Comparison of ENCODE assay signal across 14 mouse cellular contexts in the genomic region with DNA sequence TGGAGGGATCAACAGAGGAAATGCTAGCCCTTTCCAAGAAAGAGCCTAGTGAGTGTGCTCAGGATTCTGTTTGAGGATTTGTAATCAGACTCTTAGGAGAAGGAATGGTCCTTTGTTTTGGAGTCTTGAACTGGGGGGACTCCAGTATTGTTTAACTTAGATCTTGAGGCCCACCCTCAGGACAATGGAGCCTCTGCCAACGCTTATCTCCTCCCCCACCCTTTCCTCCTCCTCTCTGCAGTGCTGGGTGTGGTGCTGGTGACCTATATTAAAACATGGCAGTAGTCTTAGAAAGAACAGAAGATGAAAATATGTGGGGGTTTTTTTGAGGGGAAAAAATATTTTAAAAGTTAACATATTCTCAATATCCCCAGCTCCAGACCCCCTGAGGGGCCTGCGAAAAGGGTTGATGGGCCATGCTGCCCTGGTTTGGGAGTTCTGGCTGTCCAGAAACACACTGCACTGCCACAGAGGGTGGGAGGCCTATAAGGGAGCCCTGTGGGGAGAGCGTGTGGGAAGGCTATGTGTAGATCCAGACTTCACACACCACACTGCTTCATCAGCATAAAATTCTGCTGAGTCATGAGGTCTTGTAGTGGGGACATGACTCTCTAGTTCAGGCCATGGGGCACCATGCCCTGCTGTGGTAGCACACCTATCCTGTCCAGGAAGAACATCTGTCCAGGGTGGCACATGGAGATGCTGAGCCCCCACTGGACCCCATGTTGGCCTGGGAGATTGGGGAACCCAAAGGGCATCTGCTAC. TPM values are rescaled to one million over a fixed set of nuclear protein-coding genes. Genes with fewer than 3 reads are reported as not detected.
DNase-seq lines count a peak whose midpoint lies in the region; ATAC-seq and TF ChIP-seq lines count a peak whose summit lies in the region.
"Had no signal": no experiment of that assay in that cellular context is flagged by ENCODE, and none has a peak within 500 bp of the region (broad histone marks: within the 10 kb centered on the region; RNA-seq: fewer than 3 reads in every experiment).

No protein-coding gene starts in this region.

- ATAC-seq in midbrain, postnatal 0 days (ENCODE audit: low FRiP score), result no peak; the same call in 1 of the 2 replicates
- ATAC-seq in liver, embryonic 13.5 days (ENCODE audit: low read depth), result peak; percentile 87

- peak; percentile 53 for DNase-seq in heart, adult 11 months
- DNase-seq in heart, postnatal 4 days, result no peak
- no peak for DNase-seq in midbrain, embryonic 10.5 days (ENCODE audit: low spot score)
- DNase-seq in midbrain, postnatal 0 days (ENCODE audit: low spot score), result no peak
- DNase-seq in liver, embryonic 13.5 days, result peak; percentile 27
- DNase-seq in left cerebral cortex, adult 18-20 months (ENCODE audit: low spot score in 2 of 2), result no peak
- no peak for DNase-seq in frontal cortex, postnatal 25 days (ENCODE audit: low spot score in 2 of 2)
- no peak for DNase-seq in left cerebral cortex, adult 8-10 months (ENCODE audit: low spot score in 2 of 2)
- DNase-seq: B cell, adult 2 months; cerebellum, adult 9-11 months; gastrocnemius, adult 2 months; thymus, postnatal 4 days had no signal

- no peak overlapping the region for H3K4me2 ChIP-seq in midbrain, postnatal 0 days (ENCODE audit: low read depth, low read length, poor library complexity, severe bottlenecking)
- peak overlapping the region; percentile 28 for H3K4me2 ChIP-seq in liver, embryonic 13.5 days
- H3K4me2 ChIP-seq: embryonic facial prominence, embryonic 15.5 days had no signal

- TF ChIP-seq CTCF in midbrain, postnatal 0 days (IDR thresholded peaks at IDR 0.05), result no peak

- peaks cover 38% of the 10 kb centered on the region for H3K4me1 ChIP-seq in midbrain, embryonic 10.5 days
- no peaks in the 10 kb centered on the region for H3K4me1 ChIP-seq in midbrain, postnatal 0 days (ENCODE audit: insufficient read depth, low read length)
- H3K4me1 ChIP-seq in liver, embryonic 13.5 days (replicated peaks), result peaks cover 43% of the 10 kb centered on the region

- no peaks in the 10 kb centered on the region for H3K27me3 ChIP-seq in midbrain, embryonic 10.5 days (ENCODE audit: low read depth, poor library complexity, severe bottlenecking)
- H3K27me3 ChIP-seq in midbrain, postnatal 0 days (ENCODE audit: insufficient read depth, low read length), result no peaks in the 10 kb centered on the region
- no peaks in the 10 kb centered on the region for H3K27me3 ChIP-seq in liver, embryonic 13.5 days
- H3K27me3 ChIP-seq: embryonic facial prominence, embryonic 15.5 days had no signal

- H3K9me3 ChIP-seq in midbrain, embryonic 10.5 days (replicated peaks), result peaks cover under 1% of the 10 kb centered on the region
- H3K9me3 ChIP-seq in midbrain, postnatal 0 days (ENCODE audit: low read length), result no peaks in the 10 kb centered on the region
- 0 out of 2 replicates have a peak, but pooled peaks cover under 1% of the 10 kb centered on the region for H3K9me3 ChIP-seq in liver, embryonic 13.5 days (replicated peaks)
- H3K9me3 ChIP-seq: embryonic facial prominence, embryonic 15.5 days had no signal

- no peak overlapping the region for H3K4me3 ChIP-seq in midbrain, embryonic 10.5 days
- H3K4me3 ChIP-seq in midbrain, postnatal 0 days (ENCODE audit: low read depth, low read length), result no peak overlapping the region
- H3K4me3 ChIP-seq in liver, embryonic 13.5 days (replicated peaks), result no peak overlapping the region
- H3K4me3 ChIP-seq: embryonic facial prominence, embryonic 15.5 days; gastrocnemius, adult 2 months had no signal

- WGBS in midbrain, embryonic 10.5 days, result 65% methylated on average over 3 of the region's 3 CpGs
- 67% methylated on average over 3 of the region's 3 CpGs for WGBS in midbrain, postnatal 0 days
- WGBS in liver, embryonic 13.5 days (ENCODE audit: insufficient replicate concordance), result 31% methylated on average over 3 of the region's 3 CpGs

- no peak overlapping the region for H3K9ac ChIP-seq in midbrain, postnatal 0 days (replicated peaks; ENCODE audit: low read length, poor library complexity, severe bottlenecking)
- peak overlapping the region; percentile 22; the same call in 1 of the 2 replicates for H3K9ac ChIP-seq in liver, embryonic 13.5 days
- H3K9ac ChIP-seq: embryonic facial prominence, embryonic 15.5 days had no signal

- peak overlapping the region; percentile 67 for H3K27ac ChIP-seq in midbrain, embryonic 10.5 days (replicated peaks)
- no peak overlapping the region for H3K27ac ChIP-seq in midbrain, postnatal 0 days (ENCODE audit: low read depth, low read length)
- H3K27ac ChIP-seq in liver, embryonic 13.5 days, result peak overlapping the region; percentile 69
- H3K27ac ChIP-seq: embryonic facial prominence, embryonic 15.5 days; gastrocnemius, adult 2 months; macrophage had no signal

- peaks cover 19% of the 10 kb centered on the region for H3K36me3 ChIP-seq in midbrain, embryonic 10.5 days
- H3K36me3 ChIP-seq in midbrain, postnatal 0 days (ENCODE audit: insufficient read depth, low read length), result no peaks in the 10 kb centered on the region
- peaks cover 13% of the 10 kb centered on the region for H3K36me3 ChIP-seq in liver, embryonic 13.5 days

RNA-seq across cellular contexts. Expression of gene Nr2c1, which starts 50.6 kb away (rescaled TPM):
- total RNA-seq in heart, postnatal 4 days (2021), result 10 to 100 TPM; 10.2 to 10.7 TPM
- polyA plus RNA-seq in midbrain, embryonic 10.5 days (2016; fragmentation: Nextera tagmentation; extraction: Ambion mirVana), result 12.3 and 12.6 TPM in 2 replicates
- 4.9 and 7.8 TPM in 2 replicates for total RNA-seq in midbrain, postnatal 0 days (2014; rRNA removed)
- polyA plus RNA-seq in midbrain, postnatal 0 days (2015; fragmentation: Nextera tagmentation; extraction: Ambion mirVana), result 3.3 and 3.9 TPM in 2 replicates
- 2.3 and 3.3 TPM in 2 replicates for polyA plus RNA-seq in liver, embryonic 13.5 days (2015; fragmentation: Nextera tagmentation; extraction: Ambion mirVana)
- 1 to 10 TPM; 9.3 to 9.5 TPM for total RNA-seq in left cerebral cortex, adult 18-20 months (2021)
- 1 to 10 TPM; 8.2 to 9.6 (median 8.7) TPM for total RNA-seq in left cerebral cortex, adult 8-10 months (2022)

Comparison
In these comparisons a context has a peak if more than half of its experiments do, and no peak if none do; other contexts are left out.
1. DNase-seq: peak in heart, adult 11 months (single experiment) and liver, embryonic 13.5 days (single experiment); none in heart, postnatal 4 days (single experiment), midbrain, embryonic 10.5 days (single experiment), midbrain, postnatal 0 days (single experiment), left cerebral cortex, adult 18-20 months (0 of 2), frontal cortex, postnatal 25 days (0 of 2) and left cerebral cortex, adult 8-10 months (0 of 2).